Mouse (Mus musculus) forebrain, embryonic 11.5 days (tissue): Measurements from ENCODE around the gene Carmil2. TPM values are rescaled to one million over a fixed set of nuclear protein-coding genes. Genes with fewer than 3 reads are reported as not detected.

Experiments
- ATAC-seq: fragments of 200-750 bp; cut with Nextera tagmentation; replicated peaks from 2 replicates; pipeline ENCODE4 v1.8.0; 2017; ENCODE audit warnings: moderate TSS enrichment; ENCODE audit not compliant: low FRiP score
- DNase-seq: peaks from one replicate; pipeline ENCODE4 v3.0.0-alpha.2; 2017; ENCODE audit warnings: low spot score
- H3K27ac ChIP-seq: fragments of 300-500 bp; sonication (generic); 2 replicates; pipeline ENCODE4 v1.5.1; 2014; ENCODE audit warnings: low read depth, low read length
- H3K27me3 ChIP-seq: fragments of 300-500 bp; sonication (generic); 2 replicates; pipeline ENCODE4 v1.6.1; 2014; ENCODE audit warnings: mild to moderate bottlenecking, low read length, mixed read lengths; ENCODE audit not compliant: control insufficient read depth, insufficient read depth
- H3K36me3 ChIP-seq: fragments of 300-500 bp; sonication (generic); 2 replicates; pipeline ENCODE4 v1.6.1; 2014; ENCODE audit warnings: mild to moderate bottlenecking, low read length, moderate library complexity, mixed read lengths; ENCODE audit not compliant: control insufficient read depth, insufficient read depth
- H3K4me1 ChIP-seq: fragments of 300-500 bp; sonication (generic); replicated peaks from 2 replicates; pipeline ENCODE4 v1.6.1; 2014; ENCODE audit warnings: low read length, mixed read lengths; ENCODE audit not compliant: control insufficient read depth, insufficient read depth
- H3K4me2 ChIP-seq: fragments of 300-500 bp; sonication (generic); 2 replicates; pipeline ENCODE4 v1.6.1; 2014; ENCODE audit warnings: low read depth, mild to moderate bottlenecking, low read length, moderate library complexity, mixed read lengths; ENCODE audit not compliant: severe bottlenecking
- H3K4me3 ChIP-seq: fragments of 300-500 bp; sonication (generic); 2 replicates; pipeline ENCODE4 v1.5.1; 2014; ENCODE audit warnings: low read depth, low read length
- H3K9ac ChIP-seq: fragments of 300-500 bp; sonication (generic); 2 replicates; pipeline ENCODE4 v1.6.1; 2014; ENCODE audit warnings: low read length
- H3K9me3 ChIP-seq: fragments of 300-500 bp; sonication (generic); 2 replicates; pipeline ENCODE4 v1.6.1; 2016; ENCODE audit warnings: low read length, mixed read lengths; ENCODE audit not compliant: control insufficient read depth
- WGBS: fragments of 180-500 bp; shearing (Covaris S2); extraction: QIAGEN DNeasy Blood & Tissue Kit; methylation state at CpG from one replicate; pipeline ENCODE4 v1.1.7; 2014; 5-methylcytosine and 5-hydroxymethylcytosine counted together
- polyA plus RNA-seq: library from polyadenylated mRNA; unstranded; fragments of >200 nt; fragmentation: Nextera tagmentation; extraction: Ambion mirVana; gene quantifications from 2 replicates; pipeline ENCODE4 v1.2.1, GENCODE M21; 2014

The Carmil2 gene
- polyA plus RNA-seq = 1.8 and 2.0 TPM in 2 replicates

GRCm38 (mm10) chr8:105685796-105686308 is at the start of gene Carmil2:
Carmil2 (plus strand) TSS chr8:105686274.
- ATAC-seq (peak; percentile 36; the same call in 1 of the 2 replicates), DNase-seq (no peak)
- H3K27ac ChIP-seq = 0 out of 2 replicates have a peak within 1 kb of the TSS, but pooled peaks have one; percentile 2
- no peaks in the 10 kb centered on the region for H3K4me1 ChIP-seq
- no peaks in the 10 kb centered on the region for H3K9me3 ChIP-seq
- 19% methylated on average over 25 of the region's 26 CpGs for WGBS
- H3K36me3 ChIP-seq = peaks cover 11% of the 10 kb centered on the region; the same call in 1 of the 2 replicates
- H3K27me3 ChIP-seq = no peaks in the 10 kb centered on the region
- no peak within 1 kb of the TSS for H3K4me3 ChIP-seq
- H3K4me2 ChIP-seq = 0 out of 2 replicates have a peak within 1 kb of the TSS, but pooled peaks have one; percentile 5
- no peak within 1 kb of the TSS for H3K9ac ChIP-seq

- Histone ChIP-seq H3K9me3 (no peaks in the 10 kb centered on the region), H3K36me3 (no peaks in the 10 kb centered on the region), H3K27ac (peak within 1 kb of the TSS; percentile 100), H3K27me3 (no peaks in the 10 kb centered on the region), H3K9ac (peak within 1 kb of the TSS; percentile 100), H3K4me3 (peak within 1 kb of the TSS; percentile 96), H3K4me2 (peak within 1 kb of the TSS; percentile 63), H3K4me1 (peaks cover 2% of the 10 kb centered on the region; the same call in 1 of the 2 replicates)
- DNase-seq = no peak
- ATAC-seq = peak; percentile 45
- under 1% methylated on average over 55 of the region's 63 CpGs for WGBS
These were observed 49.0 kb upstream of the Carmil2 start, which contains the start of gene Agrp for GRCm38 (mm10) chr8:105636963-105637510. Agrp (minus strand) TSS chr8:105637393.

- Histone ChIP-seq H3K4me2 (peak overlapping the region; percentile 63), H3K4me3 (peak overlapping the region; percentile 96), H3K9me3 (no peaks in the 10 kb centered on the region), H3K27ac (peak overlapping the region; percentile 100), H3K4me1 (peaks cover 2% of the 10 kb centered on the region; the same call in 1 of the 2 replicates), H3K36me3 (no peaks in the 10 kb centered on the region), H3K9ac (peak overlapping the region; percentile 100), H3K27me3 (no peaks in the 10 kb centered on the region)
- no peak for ATAC-seq
- WGBS = under 1% methylated on average over 11 of the region's 11 CpGs
- no peak for DNase-seq
These were observed 48.5 kb upstream of the Carmil2 start for GRCm38 (mm10) chr8:105637601-105638041.

DNA sequence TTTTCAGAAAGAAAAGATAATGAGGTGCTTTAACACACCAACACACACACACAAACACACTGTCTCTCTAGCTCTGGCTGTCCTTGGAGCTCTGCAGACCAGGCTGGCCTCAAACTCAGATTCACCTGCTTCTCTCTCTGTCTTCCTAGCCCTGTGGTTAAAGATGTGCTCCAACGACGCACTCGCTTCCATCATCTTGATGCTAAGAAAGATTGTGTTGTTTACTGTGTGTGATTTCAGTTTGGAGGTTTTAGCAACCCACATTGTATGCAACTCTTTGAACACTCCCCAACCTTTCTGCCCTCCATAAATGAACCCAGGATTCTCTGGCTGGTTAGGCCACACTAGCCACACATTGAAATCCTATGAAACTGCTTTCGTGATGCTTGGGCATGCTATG is 47.6 kb upstream of the Carmil2 start:
- WGBS = 85% methylated on average over 4 of the region's 4 CpGs
- H3K36me3 ChIP-seq = peaks cover under 1% of the 10 kb centered on the region; the same call in 1 of the 2 replicates
- peak overlapping the region; percentile 96 for H3K4me3 ChIP-seq
- no peak overlapping the region for H3K27ac ChIP-seq
- peaks cover 2% of the 10 kb centered on the region; the same call in 1 of the 2 replicates for H3K4me1 ChIP-seq
- peak overlapping the region; percentile 100; the same call in 1 of the 2 replicates for H3K9ac ChIP-seq
- ATAC-seq = no peak
- H3K27me3 ChIP-seq = no peaks in the 10 kb centered on the region
- H3K4me2 ChIP-seq = peak overlapping the region; percentile 63; the same call in 1 of the 2 replicates
- no peak for DNase-seq
- H3K9me3 ChIP-seq = no peaks in the 10 kb centered on the region

DNA sequence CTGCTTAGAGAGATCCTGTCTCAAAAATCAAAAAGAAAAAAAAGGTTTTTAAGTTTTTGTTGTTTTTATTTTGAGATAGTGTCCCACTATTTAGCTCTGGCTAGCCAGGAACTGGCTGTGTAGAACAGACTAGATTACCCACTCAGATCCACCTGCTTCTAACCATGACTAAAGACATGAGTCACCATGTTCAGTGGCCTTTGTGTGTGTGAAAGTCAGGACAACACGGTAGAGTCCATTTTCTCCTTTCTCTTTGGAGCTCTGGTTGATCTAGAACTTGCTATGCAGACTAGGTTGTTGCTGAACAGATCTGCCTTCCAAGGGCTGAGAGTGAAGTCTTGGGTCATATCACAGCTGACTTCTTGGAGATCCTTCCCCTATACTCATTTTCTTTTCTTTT is 46.2 kb upstream of the Carmil2 start:
- H3K27me3 ChIP-seq = no peaks in the 10 kb centered on the region
- DNase-seq = no peak
- WGBS = 84% methylated on average over 1 of the region's 1 CpGs
- no peak overlapping the region for H3K4me3 ChIP-seq
- H3K9ac ChIP-seq = no peak overlapping the region
- no peak overlapping the region for H3K27ac ChIP-seq
- no peak for ATAC-seq
- no peak overlapping the region for H3K4me2 ChIP-seq
- no peaks in the 10 kb centered on the region for H3K9me3 ChIP-seq
- H3K4me1 ChIP-seq = peaks cover 2% of the 10 kb centered on the region; the same call in 1 of the 2 replicates
- H3K36me3 ChIP-seq = peaks cover 7% of the 10 kb centered on the region

DNA sequence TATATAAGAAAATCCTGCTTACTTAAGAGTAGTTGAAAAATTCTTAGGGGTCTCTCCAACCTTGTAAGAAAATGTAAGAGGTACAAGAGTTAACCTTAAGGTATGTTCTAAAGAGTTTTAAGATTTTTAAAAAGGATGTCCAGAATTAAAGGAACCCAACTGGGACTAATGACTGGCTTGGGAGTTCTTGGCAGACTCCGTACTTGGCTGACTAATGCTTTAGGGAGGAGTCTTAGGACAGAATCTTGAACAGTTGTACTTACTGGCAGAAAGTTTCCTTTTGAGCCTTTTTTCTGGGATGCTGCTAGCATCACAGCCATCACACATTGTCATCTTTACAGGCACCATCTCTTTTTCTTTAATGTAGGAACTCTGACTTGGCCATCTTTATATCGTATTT is 45.6 kb upstream of the Carmil2 start:
- no peaks in the 10 kb centered on the region; the same call in 1 of the 2 replicates for H3K4me1 ChIP-seq
- 91% methylated on average over 2 of the region's 2 CpGs for WGBS
- H3K9ac ChIP-seq = no peak overlapping the region
- no peak overlapping the region for H3K4me2 ChIP-seq
- no peak for DNase-seq
- no peak overlapping the region for H3K27ac ChIP-seq
- H3K36me3 ChIP-seq = peaks cover 7% of the 10 kb centered on the region
- no peak overlapping the region for H3K4me3 ChIP-seq
- no peaks in the 10 kb centered on the region for H3K27me3 ChIP-seq
- H3K9me3 ChIP-seq = no peaks in the 10 kb centered on the region
- no peak for ATAC-seq

- Histone ChIP-seq H3K4me1 (no peaks in the 10 kb centered on the region), H3K4me2 (no peak overlapping the region), H3K36me3 (peaks cover 11% of the 10 kb centered on the region), H3K4me3 (no peak overlapping the region), H3K27me3 (no peaks in the 10 kb centered on the region), H3K9me3 (no peaks in the 10 kb centered on the region), H3K9ac (no peak overlapping the region), H3K27ac (no peak overlapping the region)
- ATAC-seq = no peak
- 96% methylated on average over 1 of the region's 1 CpGs for WGBS
- DNase-seq = no peak
These were observed 40.9 kb upstream of the Carmil2 start for GRCm38 (mm10) chr8:105645205-105645604.

GRCm38 (mm10) chr8:105648929-105649328 is 37.1 kb upstream of the Carmil2 start:
- Histone ChIP-seq H3K27ac (no peak overlapping the region), H3K36me3 (peaks cover 10% of the 10 kb centered on the region), H3K9ac (no peak overlapping the region), H3K9me3 (no peaks in the 10 kb centered on the region), H3K4me3 (no peak overlapping the region), H3K4me1 (no peaks in the 10 kb centered on the region), H3K27me3 (no peaks in the 10 kb centered on the region), H3K4me2 (no peak overlapping the region)
- no peak for DNase-seq
- 92% methylated on average over 1 of the region's 1 CpGs for WGBS
- no peak for ATAC-seq
